Mouse (Mus musculus) ES-E14 (cell line): ENCODE data around the gene Dpysl4.

Experiments
- CHD2 ChIP-seq: IDR thresholded peaks from 2 replicates; pipeline ENCODE4 v1.6.1; 2014; ENCODE audit warnings: mild to moderate bottlenecking, low read depth, low read length, inconsistent platforms
- ZC3H11A ChIP-seq: IDR thresholded peaks from 2 replicates; pipeline ENCODE4 v1.6.1; 2012; ENCODE audit warnings: low read depth, mild to moderate bottlenecking, inconsistent platforms, low read length, borderline replicate concordance
- ZNF384 ChIP-seq: IDR thresholded peaks from 2 replicates; pipeline ENCODE4 v1.6.1; 2012; ENCODE audit warnings: low read depth, low read length, inconsistent platforms

GRCm38 (mm10) chr7:139095282-139095681 lies 9.5 kb downstream of the Dpysl4 start:
- TF ChIP-seq ZC3H11A = no peak
- no peak for TF ChIP-seq ZNF384
- no peak for TF ChIP-seq CHD2
